Mouse (Mus musculus): Measurements from ENCODE around the gene Nacc2. TPM values are rescaled to one million over a fixed set of nuclear protein-coding genes. Genes with fewer than 3 reads are reported as not detected.

Nacc2 gene
- polyA plus RNA-seq, 1 experiment from 2014 or later: 16.8 TPM

DNA sequence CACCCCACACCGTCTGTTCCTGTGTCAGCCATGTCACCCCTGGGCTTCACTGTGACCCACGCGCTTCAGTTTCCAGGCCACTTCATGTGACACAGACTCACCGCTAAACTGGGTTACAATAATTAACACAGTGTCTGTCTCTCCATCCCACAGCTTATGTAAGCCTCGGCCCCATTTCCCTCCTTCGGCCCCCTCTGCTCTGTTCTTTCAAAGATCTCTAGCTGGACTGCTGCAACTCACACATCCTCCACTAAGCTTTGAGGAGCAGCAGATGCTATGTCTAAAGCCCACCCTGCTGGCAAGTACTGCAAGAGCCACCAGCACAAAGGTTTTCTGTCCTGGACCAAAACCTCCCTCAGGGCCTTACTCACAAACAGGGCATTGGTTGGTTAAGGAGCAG is 7.8 kb downstream of the Nacc2 start:
- Histone ChIP-seq H3K27ac (ENCODE audit: low read length) (no peak overlapping the region), H3K9me3 (replicated peaks; ENCODE audit: control insufficient read depth, low read length) (no peaks in the 10 kb centered on the region), H3K27me3 (ENCODE audit: control insufficient read depth, insufficient read depth, low read length) (no peaks in the 10 kb centered on the region), H3K4me2 (ENCODE audit: low read depth, low read length) (no peak overlapping the region), H3K4me3 (replicated peaks; ENCODE audit: low read length) (no peak overlapping the region), H3K9ac (ENCODE audit: low read length) (no peak overlapping the region), H3K4me1 (ENCODE audit: control insufficient read depth, insufficient read depth, low read length) (peaks cover 30% of the 10 kb centered on the region), H3K36me3 (ENCODE audit: control insufficient read depth, insufficient read depth, low read length) (no peaks in the 10 kb centered on the region)
- 79% methylated on average over 6 of the region's 6 CpGs for WGBS
- ATAC-seq (ENCODE audit: insufficient read depth, low FRiP score): no peak

DNA sequence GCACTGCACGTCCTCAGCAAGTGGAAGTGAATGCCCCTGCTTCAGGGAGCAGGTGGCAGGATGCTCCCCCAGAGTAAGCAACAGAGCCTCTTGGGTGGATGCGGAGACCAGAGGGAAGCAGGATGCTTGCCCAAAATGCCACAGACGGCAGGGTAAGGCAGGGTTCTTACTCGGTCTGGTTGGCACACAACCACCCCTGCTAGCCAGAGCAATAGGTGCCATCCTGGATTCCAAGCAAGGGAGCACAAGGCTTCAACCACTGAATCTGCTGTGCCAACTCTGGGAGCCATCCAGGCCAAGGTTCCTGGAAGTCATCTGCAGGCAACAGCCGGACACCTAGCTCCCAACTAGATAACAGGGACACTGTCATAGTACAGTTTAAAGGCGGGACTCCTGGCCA is 14.8 kb downstream of the Nacc2 start:
- WGBS: 87% methylated on average over 6 of the region's 6 CpGs
- Histone ChIP-seq H3K9me3 (replicated peaks; ENCODE audit: control insufficient read depth, low read length) (no peaks in the 10 kb centered on the region), H3K4me2 (ENCODE audit: low read depth, low read length) (no peak overlapping the region), H3K27ac (ENCODE audit: low read length) (no peak overlapping the region), H3K9ac (ENCODE audit: low read length) (no peak overlapping the region), H3K4me3 (replicated peaks; ENCODE audit: low read length) (no peak overlapping the region), H3K4me1 (ENCODE audit: control insufficient read depth, insufficient read depth, low read length) (no peaks in the 10 kb centered on the region), H3K36me3 (ENCODE audit: control insufficient read depth, insufficient read depth, low read length) (no peaks in the 10 kb centered on the region), H3K27me3 (ENCODE audit: control insufficient read depth, insufficient read depth, low read length) (no peaks in the 10 kb centered on the region)
- ATAC-seq (ENCODE audit: insufficient read depth, low FRiP score): no peak

- Histone ChIP-seq H3K36me3 (ENCODE audit: control insufficient read depth, insufficient read depth, low read length) (no peaks in the 10 kb centered on the region), H3K9ac (ENCODE audit: low read length) (no peak overlapping the region), H3K4me3 (replicated peaks; ENCODE audit: low read length) (no peak overlapping the region), H3K27me3 (ENCODE audit: control insufficient read depth, insufficient read depth, low read length) (no peaks in the 10 kb centered on the region), H3K4me2 (ENCODE audit: low read depth, low read length) (no peak overlapping the region), H3K9me3 (replicated peaks; ENCODE audit: control insufficient read depth, low read length) (no peaks in the 10 kb centered on the region), H3K4me1 (ENCODE audit: control insufficient read depth, insufficient read depth, low read length) (no peaks in the 10 kb centered on the region), H3K27ac (ENCODE audit: low read length) (no peak overlapping the region)
- WGBS: 74% methylated on average over 8 of the region's 8 CpGs
- no peak for ATAC-seq (ENCODE audit: insufficient read depth, low FRiP score)
Observed at GRCm38 (mm10) chr2:26107011-26107410, 16.0 kb downstream of the Nacc2 start.

- no peak overlapping the region for H3K4me2 ChIP-seq (ENCODE audit: low read depth, low read length)
- H3K4me1 ChIP-seq (ENCODE audit: control insufficient read depth, insufficient read depth, low read length): no peaks in the 10 kb centered on the region
- no peaks in the 10 kb centered on the region for H3K27me3 ChIP-seq (ENCODE audit: control insufficient read depth, insufficient read depth, low read length)
- 77% methylated on average over 2 of the region's 2 CpGs for WGBS
- H3K9ac ChIP-seq (ENCODE audit: low read length): no peak overlapping the region
- H3K27ac ChIP-seq (ENCODE audit: low read length): no peak overlapping the region
- no peaks in the 10 kb centered on the region for H3K36me3 ChIP-seq (ENCODE audit: control insufficient read depth, insufficient read depth, low read length)
- H3K4me3 ChIP-seq (replicated peaks; ENCODE audit: low read length): no peak overlapping the region
- no peaks in the 10 kb centered on the region for H3K9me3 ChIP-seq (replicated peaks; ENCODE audit: control insufficient read depth, low read length)
- no peak for ATAC-seq (ENCODE audit: insufficient read depth, low FRiP score)
Observed at GRCm38 (mm10) chr2:26106233-26106632, 16.8 kb downstream of the Nacc2 start.

DNA sequence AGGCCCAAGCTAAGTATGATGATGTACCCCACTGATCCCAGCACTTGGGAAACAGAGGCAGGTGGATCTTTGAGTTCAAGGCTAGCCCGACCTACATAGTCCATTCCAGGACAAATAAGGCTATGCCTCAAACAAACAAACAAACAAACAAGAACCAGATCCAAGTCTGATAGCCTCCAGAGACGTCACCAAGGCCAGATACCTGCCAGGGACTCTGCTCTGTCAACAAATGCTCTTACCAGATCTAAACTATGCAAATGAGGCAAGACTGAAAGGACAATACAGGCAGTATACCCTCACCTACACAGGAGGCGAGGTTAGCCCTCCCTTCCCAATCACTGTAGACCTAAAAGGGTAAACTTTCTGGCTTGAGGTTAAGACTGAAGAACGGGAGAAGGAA is 22.7 kb downstream of the Nacc2 start:
- no peak overlapping the region for H3K4me3 ChIP-seq (replicated peaks; ENCODE audit: low read length)
- peaks cover 3% of the 10 kb centered on the region; the same call in 1 of the 2 replicates for H3K4me1 ChIP-seq (ENCODE audit: control insufficient read depth, insufficient read depth, low read length)
- no peak overlapping the region for H3K9ac ChIP-seq (ENCODE audit: low read length)
- no peaks in the 10 kb centered on the region for H3K36me3 ChIP-seq (ENCODE audit: control insufficient read depth, insufficient read depth, low read length)
- WGBS: 68% methylated on average over 4 of the region's 4 CpGs
- H3K27ac ChIP-seq (ENCODE audit: low read length): no peak overlapping the region
- no peaks in the 10 kb centered on the region for H3K9me3 ChIP-seq (replicated peaks; ENCODE audit: control insufficient read depth, low read length)
- ATAC-seq (ENCODE audit: insufficient read depth, low FRiP score): no peak
- no peaks in the 10 kb centered on the region for H3K27me3 ChIP-seq (ENCODE audit: control insufficient read depth, insufficient read depth, low read length)
- no peak overlapping the region for H3K4me2 ChIP-seq (ENCODE audit: low read depth, low read length)

DNA sequence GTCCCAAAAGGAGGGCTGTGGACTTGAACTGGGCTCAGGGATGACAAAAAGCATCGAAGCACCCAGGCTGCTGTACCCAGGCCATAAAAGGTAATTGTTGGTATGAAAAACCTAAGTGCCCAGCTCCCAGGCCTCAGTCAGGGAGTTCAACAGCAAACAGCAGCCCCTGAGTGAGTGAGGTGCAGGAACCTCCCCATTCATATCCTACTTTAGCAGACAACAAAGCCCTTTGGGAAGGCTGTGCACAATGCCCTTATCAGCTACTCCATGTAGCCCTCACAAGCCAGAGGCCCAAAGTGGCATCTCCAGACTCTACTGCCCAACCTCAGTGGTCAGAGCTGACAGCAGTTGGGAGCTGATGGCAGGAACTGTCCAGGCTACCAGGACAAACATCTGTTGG is 23.2 kb downstream of the Nacc2 start:
- Histone ChIP-seq H3K27me3 (ENCODE audit: control insufficient read depth, insufficient read depth, low read length) (no peaks in the 10 kb centered on the region), H3K9me3 (replicated peaks; ENCODE audit: control insufficient read depth, low read length) (no peaks in the 10 kb centered on the region), H3K4me1 (ENCODE audit: control insufficient read depth, insufficient read depth, low read length) (peaks cover 3% of the 10 kb centered on the region; the same call in 1 of the 2 replicates), H3K27ac (ENCODE audit: low read length) (no peak overlapping the region), H3K9ac (ENCODE audit: low read length) (no peak overlapping the region), H3K36me3 (ENCODE audit: control insufficient read depth, insufficient read depth, low read length) (no peaks in the 10 kb centered on the region), H3K4me2 (ENCODE audit: low read depth, low read length) (no peak overlapping the region), H3K4me3 (replicated peaks; ENCODE audit: low read length) (no peak overlapping the region)
- 74% methylated on average over 1 of the region's 1 CpGs for WGBS
- no peak for ATAC-seq (ENCODE audit: insufficient read depth, low FRiP score)

GRCm38 (mm10) chr2:26099260-26099659 is 23.8 kb downstream of the Nacc2 start:
- Histone ChIP-seq H3K27ac (ENCODE audit: low read length) (no peak overlapping the region), H3K9ac (ENCODE audit: low read length) (no peak overlapping the region), H3K4me2 (ENCODE audit: low read depth, low read length) (no peak overlapping the region), H3K9me3 (replicated peaks; ENCODE audit: control insufficient read depth, low read length) (no peaks in the 10 kb centered on the region), H3K4me3 (replicated peaks; ENCODE audit: low read length) (no peak overlapping the region), H3K4me1 (ENCODE audit: control insufficient read depth, insufficient read depth, low read length) (peaks cover 3% of the 10 kb centered on the region; the same call in 1 of the 2 replicates), H3K36me3 (ENCODE audit: control insufficient read depth, insufficient read depth, low read length) (no peaks in the 10 kb centered on the region), H3K27me3 (ENCODE audit: control insufficient read depth, insufficient read depth, low read length) (no peaks in the 10 kb centered on the region)
- 73% methylated on average over 5 of the region's 5 CpGs for WGBS
- no peak for ATAC-seq (ENCODE audit: insufficient read depth, low FRiP score)

DNA sequence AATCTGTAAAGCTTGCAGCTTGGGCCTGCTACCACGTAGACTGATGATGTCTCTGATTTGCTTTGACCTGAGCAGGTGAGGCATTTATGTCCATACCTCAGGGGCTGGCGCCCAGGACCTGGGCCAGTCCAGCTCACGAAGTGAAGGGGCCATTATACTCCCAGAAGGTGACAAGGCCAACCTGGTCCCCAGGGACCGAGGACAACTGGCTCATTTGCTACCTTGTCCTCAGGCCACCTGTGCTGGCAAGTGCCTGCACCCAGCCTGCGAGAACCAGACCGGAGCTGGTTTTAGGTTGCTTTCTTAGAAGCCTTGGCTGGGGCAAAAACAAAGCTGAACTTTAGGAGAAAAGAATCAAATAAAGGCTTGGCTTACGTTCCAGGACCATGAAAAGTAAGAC is 29.1 kb downstream of the Nacc2 start:
- Histone ChIP-seq H3K4me3 (replicated peaks; ENCODE audit: low read length) (no peak overlapping the region), H3K27ac (ENCODE audit: low read length) (no peak overlapping the region), H3K9me3 (replicated peaks; ENCODE audit: control insufficient read depth, low read length) (no peaks in the 10 kb centered on the region), H3K27me3 (ENCODE audit: control insufficient read depth, insufficient read depth, low read length) (no peaks in the 10 kb centered on the region), H3K9ac (ENCODE audit: low read length) (no peak overlapping the region), H3K4me2 (ENCODE audit: low read depth, low read length) (no peak overlapping the region), H3K36me3 (ENCODE audit: control insufficient read depth, insufficient read depth, low read length) (no peaks in the 10 kb centered on the region), H3K4me1 (ENCODE audit: control insufficient read depth, insufficient read depth, low read length) (peaks cover 22% of the 10 kb centered on the region)
- no peak for ATAC-seq (ENCODE audit: insufficient read depth, low FRiP score)
- WGBS: 77% methylated on average over 7 of the region's 7 CpGs

DNA sequence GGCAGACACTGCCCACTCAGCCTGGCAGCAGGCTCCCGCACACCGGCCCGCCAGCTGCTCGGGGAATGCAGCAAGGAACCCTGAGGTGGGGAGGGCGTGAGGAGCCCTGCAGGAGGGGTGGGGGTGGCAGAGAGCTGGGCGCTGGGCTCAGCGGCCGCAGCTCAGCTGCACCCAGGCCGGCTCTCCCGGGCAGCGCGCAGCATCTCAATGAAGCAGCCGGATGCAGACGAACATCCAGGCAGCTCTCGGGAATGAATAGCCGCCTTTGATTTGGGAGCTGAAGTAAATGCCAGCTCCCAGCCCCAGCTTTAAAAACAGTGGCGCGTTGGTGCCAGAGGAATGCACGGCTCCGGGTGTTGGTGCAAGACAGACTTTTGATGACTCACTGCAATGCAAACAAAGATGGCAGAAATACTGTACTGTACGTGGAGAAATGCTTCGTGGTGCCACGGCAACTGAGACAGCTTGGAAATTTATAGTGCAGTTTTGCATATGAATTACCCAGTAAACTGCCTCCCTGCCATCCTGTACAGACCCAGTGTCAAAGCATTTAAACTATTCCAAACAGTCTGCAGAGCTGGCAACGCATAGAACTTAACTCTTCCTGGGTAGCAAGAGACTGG is 31.1 kb downstream of the Nacc2 start:
- under 1% methylated on average over 24 of the region's 24 CpGs for WGBS
- peak overlapping the region; percentile 50 for H3K4me3 ChIP-seq (replicated peaks; ENCODE audit: low read length)
- no peaks in the 10 kb centered on the region for H3K27me3 ChIP-seq (ENCODE audit: control insufficient read depth, insufficient read depth, low read length)
- no peaks in the 10 kb centered on the region for H3K36me3 ChIP-seq (ENCODE audit: control insufficient read depth, insufficient read depth, low read length)
- peak overlapping the region; percentile 74 for H3K9ac ChIP-seq (ENCODE audit: low read length)
- peak; percentile 77 for ATAC-seq (ENCODE audit: insufficient read depth, low FRiP score)
- H3K4me2 ChIP-seq (ENCODE audit: low read depth, low read length): peak overlapping the region; percentile 93
- no peaks in the 10 kb centered on the region for H3K9me3 ChIP-seq (replicated peaks; ENCODE audit: control insufficient read depth, low read length)
- H3K27ac ChIP-seq (ENCODE audit: low read length): peak overlapping the region; percentile 82
- peaks cover 22% of the 10 kb centered on the region for H3K4me1 ChIP-seq (ENCODE audit: control insufficient read depth, insufficient read depth, low read length)
